Mouse (Mus musculus): Measurements from ENCODE around the gene Pnmal1. TPM values are rescaled to one million over a fixed set of nuclear protein-coding genes. Genes with fewer than 3 reads are reported as not detected.

Gene Pnmal1
- polyA plus RNA-seq (2012; fragmentation: generic; extraction: Trizol): not detected

DNA sequence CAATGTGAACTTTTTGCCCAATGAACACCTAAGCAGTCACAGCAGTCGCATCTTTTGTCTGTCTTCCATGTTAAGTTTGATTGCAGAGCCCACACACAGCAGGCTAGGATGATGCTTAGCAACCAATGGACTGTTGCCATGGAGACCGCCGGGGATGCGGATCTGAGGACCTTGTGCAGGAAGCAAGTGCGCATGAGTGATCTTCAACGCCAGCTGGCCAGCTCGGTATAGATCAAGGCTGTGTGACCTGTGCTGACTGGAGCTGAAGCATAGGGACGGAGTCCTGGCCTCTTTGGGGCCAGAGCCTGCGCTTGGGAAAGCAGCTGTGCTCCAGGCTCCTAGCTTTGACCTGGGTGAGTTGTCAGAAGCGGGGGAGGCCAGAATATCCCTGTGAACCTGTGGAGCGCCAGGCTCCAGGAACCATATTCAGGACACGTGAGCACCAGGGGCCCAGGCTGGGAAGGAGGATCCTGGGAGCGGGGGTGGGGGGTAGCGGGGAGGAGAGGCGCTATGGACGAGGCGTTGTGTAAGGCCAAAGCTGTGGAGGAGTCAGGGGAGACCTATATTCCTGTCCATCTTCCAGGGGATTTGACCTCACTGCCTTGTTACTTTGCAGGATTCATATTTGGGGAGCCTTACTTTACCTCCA lies at the start of gene Pnmal1:
Pnmal1 (plus strand) TSS at position 141 of the 649 bp plus-strand sequence.

DNA sequence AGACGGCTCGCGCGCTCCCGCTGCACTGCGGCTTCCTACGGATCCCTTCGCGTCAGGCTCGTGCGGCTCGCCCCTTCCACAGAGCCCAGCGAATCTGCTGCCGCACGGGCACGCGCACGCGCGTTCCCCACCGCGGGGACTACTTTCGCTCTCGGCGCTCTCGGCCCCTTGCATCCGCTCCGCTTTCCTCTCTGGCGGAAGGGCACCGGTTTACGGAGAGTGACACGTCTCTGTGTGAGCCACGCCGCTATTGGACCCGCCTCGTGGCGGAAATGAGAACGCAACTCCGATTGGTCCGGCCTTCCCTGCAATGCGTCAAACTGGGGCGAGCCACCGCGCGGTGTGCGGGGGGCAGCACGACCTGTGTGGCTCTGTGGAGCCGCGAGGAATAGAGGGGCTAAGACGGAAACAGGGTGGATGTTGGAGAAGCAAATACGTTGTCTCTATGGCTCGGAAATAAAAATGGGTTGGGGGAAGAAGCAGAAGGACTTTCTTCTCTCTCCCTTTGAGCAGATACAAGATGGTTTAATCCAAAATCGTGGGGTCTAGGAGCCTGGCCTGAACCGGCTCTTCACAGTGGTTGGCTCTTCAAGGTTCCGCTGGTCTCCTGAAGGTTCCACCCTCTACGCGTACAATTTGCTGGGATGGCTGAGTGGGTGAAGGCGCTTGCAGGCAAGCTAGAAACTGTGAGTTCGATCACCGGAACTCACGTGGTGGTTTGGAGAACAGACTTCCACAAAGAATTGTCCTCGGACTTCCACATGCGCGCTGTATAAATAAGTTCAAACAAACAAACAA lies 35.2 kb upstream of the Pnmal1 start, which contains the start of gene Calm3:
Calm3 (minus strand) TSS at position 78 of the 798 bp plus-strand sequence.

DNA sequence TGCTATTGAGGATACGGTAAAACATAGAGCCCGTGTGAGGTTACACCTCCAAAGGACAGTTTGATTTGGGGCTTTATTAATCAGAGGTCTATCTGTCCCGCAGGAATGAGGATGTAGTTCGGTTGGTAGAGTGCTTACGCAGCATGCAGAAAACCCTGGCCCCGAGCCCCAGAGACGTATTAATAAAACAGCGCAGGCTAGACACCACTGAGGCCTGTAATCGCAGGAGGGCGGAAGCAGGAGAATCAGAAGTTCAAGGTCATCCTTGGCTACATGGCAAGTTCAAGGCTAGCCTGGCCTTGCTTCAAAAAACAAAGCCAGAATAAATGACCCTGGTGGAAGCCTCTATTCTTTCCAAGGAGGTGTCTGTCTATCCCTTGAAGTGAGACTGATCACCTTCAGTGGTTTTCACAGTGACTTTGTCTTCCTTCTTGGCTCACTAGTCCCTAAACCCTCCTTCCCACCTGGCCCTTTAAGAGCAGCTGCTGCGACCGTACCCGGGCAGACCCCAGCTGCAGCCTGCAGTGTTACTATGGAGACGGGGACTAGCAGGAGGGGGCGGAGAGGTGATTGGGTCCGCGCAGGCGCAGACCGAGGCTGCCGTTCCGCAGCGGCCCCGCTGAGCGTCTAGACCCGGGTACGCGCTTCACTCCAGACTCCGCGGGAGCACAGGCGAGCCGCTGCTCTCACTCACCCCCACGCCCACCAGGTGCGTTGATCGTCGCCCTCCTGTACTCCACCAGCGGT lies 15.2 kb upstream of the Pnmal1 start, which contains the start of gene Pnmal2:
Pnmal2 (plus strand) TSS at position 622 of the 747 bp plus-strand sequence.

DNA sequence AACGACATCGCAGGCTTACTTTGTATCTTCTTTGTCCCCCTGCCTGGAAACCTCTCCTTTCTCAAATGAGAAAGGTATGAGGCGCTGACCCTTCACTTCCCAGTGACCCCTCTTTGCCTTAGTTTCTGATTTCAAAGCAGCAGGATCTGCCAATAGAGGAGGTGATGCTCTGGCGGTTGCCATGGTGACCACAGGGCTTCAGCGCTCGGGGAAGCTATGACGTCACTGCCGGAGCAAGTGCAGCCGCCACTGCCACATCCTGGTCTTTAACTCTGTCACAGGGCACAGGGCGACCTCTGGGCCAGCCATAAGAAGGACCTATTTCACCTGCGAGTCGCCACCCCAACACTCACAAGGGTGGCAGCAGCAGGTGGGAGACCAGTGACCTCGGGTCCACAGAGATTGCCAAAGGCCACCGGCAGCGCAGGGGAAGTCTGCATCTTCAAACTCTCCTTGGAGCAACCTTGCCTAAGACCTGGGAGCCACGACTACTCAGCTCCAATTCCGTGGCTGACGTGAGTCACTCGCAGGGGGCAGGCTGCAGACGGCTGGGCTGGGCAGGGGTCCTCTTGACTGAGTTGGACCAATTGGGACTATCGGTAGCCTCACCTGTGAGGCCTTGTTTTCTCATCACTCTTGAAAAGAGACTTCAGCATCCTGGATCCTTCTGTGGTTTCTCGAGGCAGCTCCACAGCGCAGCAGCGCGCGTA lies 23.5 kb downstream of the Pnmal1 start, which contains the start of gene Gm42372:
Gm42372 (plus strand) TSS at position 228 of the 710 bp plus-strand sequence.

DNA sequence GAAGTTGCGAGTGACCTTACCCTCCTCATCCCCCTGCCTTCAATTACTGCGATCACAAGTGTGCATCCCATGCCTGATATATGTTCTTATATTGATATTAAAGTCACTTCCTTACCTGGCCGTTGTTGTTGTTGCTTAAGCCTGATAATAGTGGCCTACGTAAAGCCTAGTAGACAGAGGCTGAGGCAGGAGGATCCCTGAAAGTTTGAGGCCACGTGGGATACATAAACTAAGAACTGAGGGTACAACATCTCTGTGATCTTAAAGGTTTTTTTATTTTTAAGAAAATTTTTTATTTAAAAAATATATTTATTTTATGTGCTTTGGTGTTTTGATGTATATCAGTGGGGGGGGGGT lies 33.0 kb downstream of the Pnmal1 start, which contains the start of gene Ccdc8:
Ccdc8 (plus strand) TSS at position 258 of the 357 bp plus-strand sequence.

Other genes with a start within 250 kb of the Pnmal1 start
- not detected for gene Ceacam9, start 237.8 kb upstream of the Pnmal1 start, polyA plus RNA-seq (2012; fragmentation: generic; extraction: Trizol)
- 100 to 1,000 TPM; 475 to 564 TPM for gene Ap2s1, start 221.3 kb upstream of the Pnmal1 start, polyA plus RNA-seq (2012; fragmentation: generic; extraction: Trizol)
- gene Slc1a5, start 178.3 kb upstream of the Pnmal1 start, polyA plus RNA-seq (2012; fragmentation: generic; extraction: Trizol): 10 to 100 TPM in 1 of 2 experiments, 1 to 10 TPM in 1; 4.3 to 13.9 TPM
- gene Strn4, start 143.8 kb upstream of the Pnmal1 start, polyA plus RNA-seq (2012; fragmentation: generic; extraction: Trizol): 10 to 100 TPM; 25.0 to 45.4 TPM
- gene Fkrp, start 142.9 kb upstream of the Pnmal1 start, polyA plus RNA-seq (2012; fragmentation: generic; extraction: Trizol): 10 to 100 TPM; 10.2 to 21.8 TPM
- gene Prkd2, start 116.8 kb upstream of the Pnmal1 start, polyA plus RNA-seq (2012; fragmentation: generic; extraction: Trizol): 10 to 100 TPM in 1 of 2 experiments, 1 to 10 TPM in 1; 2.9 to 13.1 TPM
- gene Dact3, start 84.4 kb upstream of the Pnmal1 start, polyA plus RNA-seq (2012; fragmentation: generic; extraction: Trizol): 10 to 100 TPM in 1 of 2 experiments, 1 to 10 TPM in 1; 6.5 to 21.0 TPM
- 10 to 100 TPM in 1 of 2 experiments, 1 to 10 TPM in 1; 8.6 to 27.3 TPM for gene Gng8, start 67.9 kb upstream of the Pnmal1 start, polyA plus RNA-seq (2012; fragmentation: generic; extraction: Trizol)
- 1 to 10 TPM in 1 of 2 experiments, under 1 TPM in 1; 0.85 to 3.9 TPM for gene Ptgir, start 53.2 kb upstream of the Pnmal1 start, polyA plus RNA-seq (2012; fragmentation: generic; extraction: Trizol)
- gene Calm3, start 35.6 kb upstream of the Pnmal1 start, polyA plus RNA-seq (2012; fragmentation: generic; extraction: Trizol): 100 to 1,000 TPM; 163 to 504 TPM
- under 1 TPM in 1 of 2 experiments, not detected in 1; 0.01 TPM for gene Pnmal2, start 15.0 kb upstream of the Pnmal1 start, polyA plus RNA-seq (2012; fragmentation: generic; extraction: Trizol)
- not detected for gene Gm42372, start 23.4 kb downstream of the Pnmal1 start, polyA plus RNA-seq (2012; fragmentation: generic; extraction: Trizol)
- under 1 TPM; 0.02 to 0.81 TPM for gene Ccdc8, start 33.0 kb downstream of the Pnmal1 start, polyA plus RNA-seq (2012; fragmentation: generic; extraction: Trizol)
- gene Ppp5c, start 68.2 kb downstream of the Pnmal1 start, polyA plus RNA-seq (2012; fragmentation: generic; extraction: Trizol): 10 to 100 TPM; 43.1 to 92.9 TPM
- not detected for gene Hif3a, start 102.7 kb downstream of the Pnmal1 start, polyA plus RNA-seq (2012; fragmentation: generic; extraction: Trizol)
- gene Psg16, start 114.4 kb downstream of the Pnmal1 start, polyA plus RNA-seq (2012; fragmentation: generic; extraction: Trizol): not detected
- gene Ceacam3, start 190.6 kb downstream of the Pnmal1 start, polyA plus RNA-seq (2012; fragmentation: generic; extraction: Trizol): not detected
- gene Psg29, start 243.8 kb downstream of the Pnmal1 start, polyA plus RNA-seq (2012; fragmentation: generic; extraction: Trizol): not detected

Measured in C3H10T1/2 (cell line).